Mouse (Mus musculus): ENCODE results near the gene P2ry10b.

DNA sequence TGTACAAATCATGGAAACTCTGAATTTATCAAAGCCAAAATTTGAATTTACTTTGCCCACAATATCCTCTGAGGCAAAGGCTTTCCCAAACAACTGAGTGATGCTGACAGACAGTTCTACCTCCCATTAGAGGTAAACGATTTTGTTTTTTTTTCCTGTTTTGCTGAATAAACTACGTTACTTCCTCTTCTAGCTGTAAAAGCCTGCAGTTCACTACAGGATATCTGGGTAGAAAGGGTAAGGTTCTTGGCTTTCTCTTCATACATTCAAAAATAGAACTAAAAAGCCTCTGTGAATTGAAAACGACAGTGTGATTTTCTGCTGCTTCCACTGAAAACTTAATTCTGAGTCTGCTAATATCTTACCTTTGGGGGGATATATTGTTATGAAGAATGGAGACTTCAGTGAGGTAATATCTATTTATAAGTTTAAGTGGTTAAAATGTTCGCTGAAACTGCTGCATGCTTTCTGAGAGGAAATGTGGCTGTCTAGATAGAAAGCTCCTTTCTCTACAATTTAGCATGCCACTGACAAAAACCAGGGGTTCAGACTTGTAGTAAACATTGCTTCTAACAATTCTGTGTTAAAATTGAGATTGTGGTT is 765 bp downstream of the P2ry10b start:
- no peak for TF ChIP-seq CTCF (IDR thresholded peaks at IDR 0.05; ENCODE audit: borderline replicate concordance, insufficient read depth, low read depth, low read length)
- TF ChIP-seq POLR2A (IDR thresholded peaks at IDR 0.05; ENCODE audit: borderline replicate concordance, insufficient read depth, low read length), result no peak
